Mouse (Mus musculus): Measurements from ENCODE around the gene Prkce.

GRCm38 (mm10) chr17:86338328-86338727, 170.7 kb downstream of the Prkce start:
- TF ChIP-seq CTCF (IDR thresholded peaks at IDR 0.05; ENCODE audit: low read depth) (no peak), EP300 (IDR thresholded peaks at IDR 0.05; ENCODE audit: low read depth) (no peak)
